Mouse (Mus musculus) heart, embryonic 14.5 days (tissue): ENCODE data around the gene Ddx52. TPM values are rescaled to one million over a fixed set of nuclear protein-coding genes. Genes with fewer than 3 reads are reported as not detected.
A peak's percentile ranks its signal among the peaks of the same experiment; 100 is the strongest.

Source experiments
- ATAC-seq: fragments of 200-750 bp; cut with Nextera tagmentation; 2 replicates; pipeline ENCODE4 v1.8.0; 2017; ENCODE audit warnings: low read depth, moderate TSS enrichment; ENCODE audit not compliant: insufficient number of reproducible peaks, insufficient read depth, low FRiP score
- H3K27ac ChIP-seq, 2 experiments: fragments of 200-500 bp in 1 of 2; fragments of 300-500 bp in 1 of 2; sonication (generic) in 1 of 2; replicated peaks in 1 of 2; 2 replicates each; pipeline ENCODE4 v1.5.1; 2012 to 2014; ENCODE audit warnings: low read depth in 2 of 2, low read length in 2 of 2, control low read depth in 1 of 2, mild to moderate bottlenecking in 1 of 2, mixed read lengths in 1 of 2; ENCODE audit not compliant: control insufficient read depth in 1 of 2, insufficient read depth in 1 of 2
- H3K27me3 ChIP-seq: fragments of 300-500 bp; sonication (generic); 2 replicates; pipeline ENCODE4 v1.6.1; 2014; ENCODE audit warnings: mild to moderate bottlenecking, low read length, control low read depth; ENCODE audit not compliant: control insufficient read depth, insufficient read depth
- H3K36me3 ChIP-seq: fragments of 300-500 bp; sonication (generic); 2 replicates; pipeline ENCODE4 v1.6.1; 2014; ENCODE audit warnings: mild to moderate bottlenecking, control low read depth, low read length, mixed read lengths; ENCODE audit not compliant: control insufficient read depth, insufficient read depth
- H3K4me1 ChIP-seq, 2 experiments: fragments of 200-500 bp in 1 of 2; fragments of 300-500 bp in 1 of 2; sonication (generic) in 1 of 2; 2 replicates each; pipeline ENCODE4 v1.6.1; 2012 to 2014; ENCODE audit warnings: low read length in 2 of 2, control low read depth in 1 of 2, mixed read lengths in 1 of 2; ENCODE audit not compliant: control insufficient read depth in 2 of 2, insufficient read depth in 2 of 2
- H3K4me2 ChIP-seq: fragments of 300-500 bp; sonication (generic); 2 replicates; pipeline ENCODE4 v1.6.1; 2014; ENCODE audit warnings: mild to moderate bottlenecking, low read length
- H3K4me3 ChIP-seq, 2 experiments: fragments of 200-500 bp in 1 of 2; fragments of 300-500 bp in 1 of 2; sonication (generic) in 1 of 2; 2 replicates each; pipeline ENCODE4 v1.5.1; 2012 to 2014; ENCODE audit warnings: low read length in 2 of 2, mild to moderate bottlenecking in 2 of 2, control low read depth in 1 of 2, low read depth in 1 of 2, moderate library complexity in 1 of 2; ENCODE audit not compliant: control insufficient read depth in 1 of 2, insufficient read depth in 1 of 2
- H3K9ac ChIP-seq: fragments of 300-500 bp; sonication (generic); 2 replicates; pipeline ENCODE4 v1.6.1; 2014; ENCODE audit warnings: mild to moderate bottlenecking, low read length
- H3K9me3 ChIP-seq: fragments of 300-500 bp; sonication (generic); 2 replicates; pipeline ENCODE4 v1.6.1; 2016; ENCODE audit warnings: low read length, control low read depth; ENCODE audit not compliant: control insufficient read depth
- WGBS: fragments of 180-500 bp; shearing (Covaris S2); extraction: QIAGEN DNeasy Blood & Tissue Kit; methylation state at CpG from one replicate; pipeline ENCODE4 v1.1.7; 2014; 5-methylcytosine and 5-hydroxymethylcytosine counted together
- polyA plus RNA-seq: library from polyadenylated mRNA; unstranded; fragments of >200 nt; fragmentation: Nextera tagmentation; extraction: Ambion mirVana; gene quantifications from 2 replicates; pipeline ENCODE4 v1.2.1, GENCODE M21; 2014

Ddx52 gene
- polyA plus RNA-seq, 1 experiment from 2014 or later: 19.7 TPM

- Histone ChIP-seq H3K27ac (no peak overlapping the region), H3K4me1 (peaks cover 2 to 11% of the 10 kb centered on the region in 2 experiments; a peak in 3 of 4 replicates), H3K36me3 (peaks cover 4% of the 10 kb centered on the region), H3K4me2 (no peak overlapping the region), H3K9me3 (no peaks in the 10 kb centered on the region), H3K27me3 (peaks cover 19% of the 10 kb centered on the region; the same call in 1 of the 2 replicates), H3K4me3 (no peak overlapping the region), H3K9ac (no peak overlapping the region)
- ATAC-seq: no peak
- 69% methylated on average over 8 of the region's 8 CpGs for WGBS
Measured at GRCm38 (mm10) chr11:83938556-83938955, 3.3 kb upstream of the Ddx52 start.

- peaks cover 97% of the 10 kb centered on the region for H3K36me3 ChIP-seq
- H3K27ac ChIP-seq: no peak overlapping the region
- WGBS: 92% methylated on average over 2 of the region's 2 CpGs
- no peak overlapping the region for H3K9ac ChIP-seq
- no peaks in the 10 kb centered on the region for H3K27me3 ChIP-seq
- no peaks in the 10 kb centered on the region for H3K9me3 ChIP-seq
- no peak overlapping the region for H3K4me3 ChIP-seq
- no peak for ATAC-seq
- H3K4me1 ChIP-seq: no peaks in the 10 kb centered on the region
- no peak overlapping the region for H3K4me2 ChIP-seq
Measured at GRCm38 (mm10) chr11:83956822-83957221, 15.0 kb downstream of the Ddx52 start.

DNA sequence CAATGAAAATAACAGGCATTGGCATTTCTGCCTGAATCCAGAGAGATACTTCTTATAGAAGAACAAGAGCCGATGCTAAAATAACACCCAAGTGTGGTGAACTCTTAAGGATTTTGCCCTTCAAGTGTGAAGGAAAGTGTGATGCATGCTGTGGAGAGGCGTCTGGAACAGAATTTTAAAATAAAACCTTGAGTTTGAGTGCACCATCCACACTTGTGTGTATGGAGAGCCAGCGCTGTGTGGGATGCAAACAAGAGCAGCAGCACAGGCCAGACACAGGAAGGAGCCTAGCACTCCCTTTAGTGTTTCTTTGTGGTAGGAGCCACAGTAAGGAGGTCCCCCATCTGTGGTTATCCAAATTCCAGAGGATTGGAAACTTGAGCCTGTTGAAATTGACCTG, 20.1 kb downstream of the Ddx52 start:
- Histone ChIP-seq H3K9me3 (no peaks in the 10 kb centered on the region), H3K36me3 (peaks cover 55% of the 10 kb centered on the region), H3K27me3 (no peaks in the 10 kb centered on the region), H3K4me2 (no peak overlapping the region), H3K4me3 (no peak overlapping the region), H3K27ac (no peak overlapping the region), H3K4me1 (peaks cover 0 to 7% of the 10 kb centered on the region in 2 experiments; a peak in 1 of 4 replicates), H3K9ac (no peak overlapping the region)
- 81% methylated on average over 3 of the region's 3 CpGs for WGBS
- ATAC-seq: no peak

DNA sequence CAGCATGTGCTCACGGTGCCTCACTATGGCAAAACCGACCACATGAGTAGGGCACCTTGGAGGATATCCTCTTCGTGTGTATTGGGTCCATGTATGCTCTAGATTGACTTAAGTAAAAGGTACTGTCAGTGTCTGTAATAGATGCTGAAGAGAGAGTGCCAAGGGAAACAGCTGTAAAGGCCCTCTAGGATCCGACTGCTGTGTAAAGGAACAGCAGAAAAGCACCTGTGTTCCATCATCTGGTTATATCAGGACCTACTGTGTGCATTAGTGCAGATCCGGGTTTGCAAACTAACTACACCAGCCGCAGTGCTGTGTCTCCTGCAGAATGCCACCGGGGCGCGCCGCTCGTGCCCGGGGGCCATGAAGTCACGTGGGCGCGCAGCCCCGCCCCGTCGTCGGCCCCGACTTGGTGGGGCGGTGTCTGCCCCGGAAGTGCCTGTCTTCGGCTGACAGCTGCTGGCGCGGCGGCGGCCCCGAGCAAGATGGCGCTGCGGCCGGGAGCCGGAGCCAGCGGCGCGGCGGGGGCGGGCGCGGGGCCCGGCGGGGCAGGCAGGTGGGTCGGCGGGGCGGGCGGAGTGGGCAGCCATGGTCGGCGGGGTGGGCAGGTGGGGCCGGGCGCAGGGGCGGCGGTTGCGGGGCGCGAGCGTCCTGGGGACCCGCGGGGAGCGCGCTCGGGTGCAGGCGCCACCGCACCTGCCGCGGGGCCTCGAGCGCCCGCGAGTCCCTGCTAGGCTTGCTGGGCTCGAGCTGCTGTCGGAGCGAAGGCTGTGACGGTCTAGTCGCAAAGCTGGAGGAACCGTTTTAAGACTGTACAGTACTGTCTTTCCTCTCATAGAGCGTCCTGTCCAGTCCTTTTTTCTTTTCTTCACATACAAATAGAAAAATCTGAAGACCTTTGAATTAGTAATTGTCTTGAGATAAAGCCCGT, 22.4 kb downstream of the Ddx52 start, which contains the start of gene Synrg:
TSS of gene Synrg (plus strand) at position 438 of the 931 bp plus-strand sequence.
- H3K4me2 ChIP-seq: peak within 1 kb of the TSS; percentile 76
- H3K27ac ChIP-seq: peak within 1 kb of the TSS; percentile 63 to 72
- peak within 1 kb of the TSS; percentile 83 for H3K9ac ChIP-seq
- H3K27me3 ChIP-seq: no peaks in the 10 kb centered on the region
- H3K4me3 ChIP-seq: peak within 1 kb of the TSS; percentile 61 to 86
- ATAC-seq: peak; percentile 90
- H3K9me3 ChIP-seq: no peaks in the 10 kb centered on the region
- WGBS: 1% methylated on average over 76 of the region's 76 CpGs
- H3K4me1 ChIP-seq: peaks cover 0 to 7% of the 10 kb centered on the region in 2 experiments; a peak in 1 of 4 replicates
- peaks cover 35% of the 10 kb centered on the region for H3K36me3 ChIP-seq

GRCm38 (mm10) chr11:83967436-83968204, 25.8 kb downstream of the Ddx52 start:
- no peak for ATAC-seq
- Histone ChIP-seq H3K4me3 (no peak overlapping the region), H3K4me2 (no peak overlapping the region), H3K4me1 (peaks cover 0 to 7% of the 10 kb centered on the region in 2 experiments; a peak in 1 of 4 replicates), H3K27ac (no peak overlapping the region), H3K9me3 (no peaks in the 10 kb centered on the region), H3K36me3 (peaks cover 15% of the 10 kb centered on the region), H3K9ac (no peak overlapping the region), H3K27me3 (no peaks in the 10 kb centered on the region)
- 49% methylated on average over 8 of the region's 8 CpGs for WGBS

DNA sequence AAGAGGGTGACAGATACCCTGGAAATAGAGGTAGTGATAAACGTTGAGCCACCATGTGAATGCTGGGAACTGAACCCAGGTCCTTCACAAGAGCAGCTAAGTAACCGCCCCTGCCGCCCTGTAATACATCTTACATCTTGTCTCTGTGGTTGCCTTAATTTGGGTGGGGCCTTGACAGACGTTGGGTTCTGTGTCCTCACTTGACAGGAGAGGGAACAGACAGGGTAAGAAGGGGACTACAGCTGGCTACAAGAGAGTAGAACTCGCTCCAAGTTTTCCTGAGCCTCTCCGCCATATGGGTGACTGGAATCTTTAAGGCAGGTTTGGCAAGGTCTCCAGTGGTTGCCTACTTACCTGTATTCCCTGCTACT, 26.3 kb downstream of the Ddx52 start:
- Histone ChIP-seq H3K4me2 (no peak overlapping the region), H3K36me3 (peaks cover 19% of the 10 kb centered on the region; the same call in 1 of the 2 replicates), H3K4me1 (peaks cover 0 to 7% of the 10 kb centered on the region in 2 experiments; a peak in 1 of 4 replicates), H3K9ac (no peak overlapping the region), H3K27me3 (no peaks in the 10 kb centered on the region), H3K4me3 (no peak overlapping the region), H3K9me3 (no peaks in the 10 kb centered on the region), H3K27ac (no peak overlapping the region)
- WGBS: 74% methylated on average over 6 of the region's 6 CpGs
- ATAC-seq: no peak

DNA sequence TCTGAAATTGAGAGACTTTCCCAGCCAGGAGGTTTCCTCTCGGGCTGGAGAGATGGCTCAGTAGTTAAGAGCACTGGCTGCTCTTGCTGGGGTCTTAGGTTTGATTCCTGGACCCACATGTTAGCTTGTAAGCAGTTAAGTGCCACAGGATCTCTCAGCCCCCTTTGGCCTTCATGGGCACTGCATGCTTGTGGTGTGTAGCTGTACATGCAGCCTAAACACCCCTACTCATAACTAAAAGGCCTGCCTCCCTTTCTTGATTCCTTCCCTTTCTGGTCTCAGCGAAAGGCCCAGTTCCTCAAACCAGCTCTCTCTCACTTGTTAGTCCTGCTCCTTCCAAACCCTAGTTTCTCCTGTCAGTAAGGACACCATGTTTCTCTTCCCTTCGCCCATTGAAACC, 27.2 kb downstream of the Ddx52 start:
- Histone ChIP-seq H3K9ac (no peak overlapping the region), H3K9me3 (no peaks in the 10 kb centered on the region), H3K27ac (no peak overlapping the region), H3K27me3 (no peaks in the 10 kb centered on the region), H3K36me3 (peaks cover 24% of the 10 kb centered on the region), H3K4me1 (peaks cover 0 to 7% of the 10 kb centered on the region in 2 experiments; a peak in 1 of 4 replicates), H3K4me3 (no peak overlapping the region), H3K4me2 (no peak overlapping the region)
- WGBS: 89% methylated on average over 3 of the region's 3 CpGs
- ATAC-seq: no peak
